Mouse (Mus musculus): ENCODE measurements around the gene Btbd35f8.
"Not testable (repeated sequence)": the region's sequence is repeated elsewhere in the genome, so short reads cannot be mapped to it uniquely, and the experiment has no call there.

Gene Btbd35f8

GRCm38 (mm10) chrX:34450224-34450623, at the start of gene Btbd35f8:
Gene Btbd35f8 (plus strand): TSS chrX:34450524.
- DNase-seq, result not testable (repeated sequence)
